Mouse (Mus musculus): Measurements from ENCODE around the gene Vmn1r160.
"Not testable (repeated sequence)": the region's sequence is repeated elsewhere in the genome, so short reads cannot be mapped to it uniquely, and the experiment has no call there.

Vmn1r160 gene

DNA sequence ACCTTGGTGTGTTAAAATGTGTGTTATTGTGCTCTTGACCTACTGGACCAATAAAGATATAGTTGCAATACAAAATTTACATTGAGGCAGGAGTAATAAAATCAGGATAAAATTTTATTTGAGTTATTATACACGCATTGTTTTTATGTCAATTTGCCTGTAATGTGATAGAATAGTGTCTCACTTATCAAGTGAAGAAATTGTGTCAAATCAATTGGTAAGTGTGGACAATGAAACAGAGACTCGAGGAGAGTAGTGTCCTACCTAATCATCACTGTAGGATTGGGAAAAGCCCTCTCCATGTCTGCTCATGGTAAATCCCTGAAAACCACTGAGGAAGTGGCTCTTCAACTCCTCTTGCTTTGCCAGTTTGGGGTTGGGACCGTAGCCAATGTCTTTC lies at the start of gene Vmn1r160:
Gene Vmn1r160 (plus strand): TSS at position 301 of the 400 bp plus-strand sequence.
- DNase-seq, result not testable (repeated sequence)

DNA sequence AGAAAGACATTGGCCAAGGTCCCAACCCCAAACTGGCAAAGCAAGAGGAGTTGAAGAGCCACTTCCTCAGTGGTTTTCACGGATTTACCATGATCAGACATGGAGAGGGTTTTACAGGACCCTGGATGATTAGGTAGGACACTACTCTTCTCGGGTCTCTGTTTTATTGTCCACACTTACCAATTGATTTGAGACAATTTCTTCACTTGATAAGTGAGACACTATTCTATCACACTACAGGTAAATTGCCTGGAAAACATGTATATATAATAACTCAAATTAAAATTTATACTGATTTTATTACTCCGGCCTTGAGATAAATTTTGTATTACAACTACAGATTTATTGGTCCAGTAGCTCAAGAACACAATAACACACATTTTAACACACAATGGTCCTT lies 27.5 kb upstream of the Vmn1r160 start, which contains the start of gene Vmn1r159:
Gene Vmn1r159 (minus strand): TSS at position 101 of the 400 bp plus-strand sequence.
- DNase-seq, result not testable (repeated sequence)
